Mouse (Mus musculus) MEL (cell line): ENCODE results near the gene Gprin3. TPM values are rescaled to one million over a fixed set of nuclear protein-coding genes. Genes with fewer than 3 reads are reported as not detected.
"Not testable (repeated sequence)": the region's sequence is repeated elsewhere in the genome, so short reads cannot be mapped to it uniquely, and the experiment has no call there.

Experiments used
- DNase-seq: peaks from one replicate; pipeline ENCODE4 v3.0.0; 2011; ENCODE audit warnings: low read depth, low spot score
- H3K27ac ChIP-seq: 2 replicates; pipeline ENCODE4 v1.5.1; 2012; ENCODE audit warnings: low read depth, mild to moderate bottlenecking, control low read depth, low read length, moderate library complexity; ENCODE audit not compliant: control insufficient read depth
- H3K27me3 ChIP-seq, 2 experiments: fragments of 150-350 bp in 1 of 2; sonication (generic) in 1 of 2; 2 replicates each; pipeline ENCODE4 v1.6.1; 2012; ENCODE audit warnings: low read length in 2 of 2, mild to moderate bottlenecking in 2 of 2, improper control_type of control experiment in 1 of 2, moderate library complexity in 1 of 2; ENCODE audit not compliant: insufficient read depth in 2 of 2, control insufficient read depth in 1 of 2
- H3K36me3 ChIP-seq, 2 experiments: 2 replicates each; pipeline ENCODE4 v1.6.1; 2012 to 2014; ENCODE audit warnings: low read length in 2 of 2, improper control_type of control experiment in 1 of 2, inconsistent platforms in 1 of 2, mild to moderate bottlenecking in 1 of 2; ENCODE audit not compliant: insufficient read depth in 2 of 2, control insufficient read depth in 1 of 2
- H3K4me1 ChIP-seq, 2 experiments: fragments of 150-350 bp in 1 of 2; sonication (generic) in 1 of 2; 2 replicates each; pipeline ENCODE4 v1.6.1; 2012; ENCODE audit warnings: low read length in 2 of 2, improper control_type of control experiment in 1 of 2, mild to moderate bottlenecking in 1 of 2; ENCODE audit not compliant: insufficient read depth in 2 of 2, control insufficient read depth in 1 of 2
- H3K4me3 ChIP-seq, 2 experiments: fragments of 150-350 bp in 1 of 2; sonication (generic) in 1 of 2; 2 replicates each; pipeline ENCODE4 v1.5.1; 2012; ENCODE audit warnings: low read depth in 2 of 2, low read length in 2 of 2, mild to moderate bottlenecking in 2 of 2, moderate library complexity in 2 of 2, control low read depth in 1 of 2, improper control_type of control experiment in 1 of 2; ENCODE audit not compliant: control insufficient read depth in 1 of 2, insufficient read depth in 1 of 2
- H3K79me2 ChIP-seq: 2 replicates; pipeline ENCODE4 v1.6.1; 2012; ENCODE audit warnings: mild to moderate bottlenecking, low read length, moderate library complexity; ENCODE audit not compliant: control insufficient read depth, poor library complexity, insufficient read depth
- H3K9ac ChIP-seq: 2 replicates; pipeline ENCODE4 v1.6.1; 2012; ENCODE audit warnings: low read depth, mild to moderate bottlenecking, control low read depth, low read length, moderate library complexity; ENCODE audit not compliant: control insufficient read depth, poor library complexity, severe bottlenecking
- H3K9me3 ChIP-seq: fragments of 150-350 bp; sonication (generic); replicated peaks from 2 replicates; pipeline ENCODE4 v1.6.1; 2012; ENCODE audit warnings: mild to moderate bottlenecking, low read length, improper control_type of control experiment, moderate library complexity; ENCODE audit not compliant: insufficient read depth
- CHD2 ChIP-seq: IDR thresholded peaks from 2 replicates; pipeline ENCODE4 v1.6.1; 2011; ENCODE audit warnings: low read length, improper control_type of control experiment
- E2F4 ChIP-seq: IDR thresholded peaks from 2 replicates; pipeline ENCODE4 v1.6.1; 2011; ENCODE audit warnings: low read depth, low read length, improper control_type of control experiment, borderline replicate concordance
- ELF1 ChIP-seq: IDR thresholded peaks from 2 replicates; pipeline ENCODE4 v1.6.1; 2014; ENCODE audit warnings: low read depth, mild to moderate bottlenecking, inconsistent platforms, low read length, improper control_type of control experiment, moderate library complexity
- EP300 ChIP-seq, 2 experiments: IDR thresholded peaks; 2 replicates each; pipeline ENCODE4 v1.6.1; 2011; ENCODE audit warnings: improper control_type of control experiment in 2 of 2, low read length in 2 of 2, low read depth in 1 of 2, mild to moderate bottlenecking in 1 of 2
- ETS1 ChIP-seq: IDR thresholded peaks from 2 replicates; pipeline ENCODE4 v1.6.1; 2012; ENCODE audit warnings: low read depth, mild to moderate bottlenecking, inconsistent platforms, low read length, improper control_type of control experiment, moderate library complexity
- GATA1 ChIP-seq: IDR thresholded peaks from 2 replicates; pipeline ENCODE4 v1.6.1; 2011; ENCODE audit warnings: low read depth, low read length, improper control_type of control experiment
- KAT2A ChIP-seq: conservative IDR thresholded peaks from 2 replicates; pipeline ENCODE4 v1.6.1; 2012; ENCODE audit warnings: low read depth, low read length, improper control_type of control experiment, inconsistent platforms
- MAX ChIP-seq: IDR thresholded peaks from 2 replicates; pipeline ENCODE4 v1.6.1; 2011; ENCODE audit warnings: low read length, improper control_type of control experiment
- MAZ ChIP-seq: IDR thresholded peaks from 2 replicates; pipeline ENCODE4 v1.6.1; 2012; ENCODE audit warnings: low read depth, mild to moderate bottlenecking, inconsistent platforms, low read length, improper control_type of control experiment
- MYB ChIP-seq: IDR thresholded peaks from 2 replicates; pipeline ENCODE4 v1.6.1; 2011; ENCODE audit warnings: mild to moderate bottlenecking, low read depth, low read length, improper control_type of control experiment
- NELFE ChIP-seq: IDR thresholded peaks from 2 replicates; pipeline ENCODE4 v1.6.1; 2011; ENCODE audit warnings: low read depth, low read length, improper control_type of control experiment
- POLR2AphosphoS5 ChIP-seq: IDR thresholded peaks from 2 replicates; pipeline ENCODE4 v1.6.1; 2012; ENCODE audit warnings: low read depth, borderline replicate concordance, mild to moderate bottlenecking, inconsistent platforms, low read length, moderate library complexity, mixed read lengths
- RAD21 ChIP-seq: IDR thresholded peaks from 2 replicates; pipeline ENCODE4 v1.6.1; 2011; ENCODE audit warnings: mild to moderate bottlenecking, low read depth, low read length, improper control_type of control experiment
- RCOR1 ChIP-seq: IDR thresholded peaks from 2 replicates; pipeline ENCODE4 v1.6.1; 2012; ENCODE audit warnings: low read depth, mild to moderate bottlenecking, inconsistent platforms, low read length, improper control_type of control experiment
- SIN3A ChIP-seq: IDR thresholded peaks from 2 replicates; pipeline ENCODE4 v1.6.1; 2012; ENCODE audit warnings: low read length, improper control_type of control experiment, inconsistent platforms
- TAL1 ChIP-seq: IDR thresholded peaks from 2 replicates; pipeline ENCODE4 v1.6.1; 2012; ENCODE audit warnings: mild to moderate bottlenecking, inconsistent platforms, low read length, moderate library complexity, mixed read lengths
- TBP ChIP-seq: IDR thresholded peaks from 2 replicates; pipeline ENCODE4 v1.8.0; 2011; ENCODE audit warnings: low read depth, low read length, improper control_type of control experiment
- TCF12 ChIP-seq: IDR thresholded peaks from 2 replicates; pipeline ENCODE4 v1.6.1; 2014; ENCODE audit warnings: low read depth, mild to moderate bottlenecking, inconsistent platforms, low read length, improper control_type of control experiment, moderate library complexity
- UBTF ChIP-seq: IDR thresholded peaks from 2 replicates; pipeline ENCODE4 v1.6.1; 2012; ENCODE audit warnings: low read depth, mild to moderate bottlenecking, inconsistent platforms, low read length, improper control_type of control experiment, moderate library complexity, borderline replicate concordance; ENCODE audit not compliant: insufficient read depth
- USF1 ChIP-seq: IDR thresholded peaks from 2 replicates; pipeline ENCODE4 v1.6.1; 2014; ENCODE audit warnings: low read depth, mild to moderate bottlenecking, inconsistent platforms, low read length, improper control_type of control experiment, moderate library complexity
- ZC3H11A ChIP-seq: IDR thresholded peaks from 2 replicates; pipeline ENCODE4 v1.6.1; 2012; ENCODE audit warnings: low read depth, mild to moderate bottlenecking, inconsistent platforms, low read length, improper control_type of control experiment
- ZMIZ1 ChIP-seq: IDR thresholded peaks from 2 replicates; pipeline ENCODE4 v1.6.1; 2012; ENCODE audit warnings: low read depth, mild to moderate bottlenecking, inconsistent platforms, low read length, improper control_type of control experiment, moderate library complexity
- ZNF384 ChIP-seq: IDR thresholded peaks from 2 replicates; pipeline ENCODE4 v1.6.1; 2012; ENCODE audit warnings: low read depth, mild to moderate bottlenecking, inconsistent platforms, low read length, improper control_type of control experiment
- polyA plus RNA-seq, 2 experiments: library from polyadenylated mRNA; stranded (reverse) in 1 of 2; unstranded in 1 of 2; fragments of >175 nt in 1 of 2; fragments of >200 nt in 1 of 2; gene quantifications; 2 replicates each; pipeline versions ENCODE4 v1.2.1 to v1.2.4; 2012; ENCODE audit warnings: low replicate concordance in 2 of 2, low read depth in 1 of 2; ENCODE audit not compliant: insufficient read length in 2 of 2, insufficient read depth in 1 of 2, missing spikeins in 1 of 2
- total RNA-seq: library from RNA; depleted of rRNA; stranded (reverse); fragments of 300-350 nt; gene quantifications from 2 replicates; pipeline ENCODE4 v1.2.3, GENCODE M21; 2012

The Gprin3 gene
- total and polyA plus RNA-seq, 3 experiments: not detected

GRCm38 (mm10) chr6:59311241-59311640 lies 114.9 kb downstream of the Gprin3 start:
- H3K79me2 ChIP-seq: no peaks in the 10 kb centered on the region
- TF ChIP-seq MAX (no peak), ETS1 (no peak), USF1 (no peak), SIN3A (no peak), MYB (no peak), ZC3H11A (no peak), TBP (no peak), UBTF (no peak), TAL1 (no peak), EP300 (IDR thresholded peaks at IDR 0.05; ENCODE audit: low read depth in 1 of 2, low read length in 2 of 2) (no peak), TCF12 (no peak), RCOR1 (no peak), ZNF384 (no peak), ZMIZ1 (no peak), NELFE (no peak)
- no peaks in the 10 kb centered on the region for H3K9me3 ChIP-seq
- H3K27me3 ChIP-seq: no peaks in the 10 kb centered on the region
- no peak overlapping the region for H3K4me3 ChIP-seq
- no peaks in the 10 kb centered on the region for H3K4me1 ChIP-seq
- H3K36me3 ChIP-seq: no peaks in the 10 kb centered on the region
- H3K9ac ChIP-seq: no peak overlapping the region
- no peak overlapping the region for H3K27ac ChIP-seq
- no peak for DNase-seq

- not testable (repeated sequence) for H3K79me2 ChIP-seq, H3K9me3 ChIP-seq, H3K4me3 ChIP-seq, H3K4me1 ChIP-seq, H3K36me3 ChIP-seq, H3K27me3 ChIP-seq, H3K27ac ChIP-seq, H3K9ac ChIP-seq, DNase-seq
Measured at GRCm38 (mm10) chr6:59304235-59304942, 121.7 kb downstream of the Gprin3 start.

- Histone ChIP-seq H3K4me3 (no peak overlapping the region), H3K9ac (no peak overlapping the region), H3K36me3 (no peaks in the 10 kb centered on the region), H3K27ac (no peak overlapping the region), H3K4me1 (no peaks in the 10 kb centered on the region), H3K79me2 (no peaks in the 10 kb centered on the region), H3K9me3 (no peaks in the 10 kb centered on the region), H3K27me3 (no peaks in the 10 kb centered on the region)
- TF ChIP-seq POLR2AphosphoS5 (no peak), RCOR1 (no peak), MAZ (no peak), SIN3A (no peak), GATA1 (no peak), ELF1 (no peak), E2F4 (no peak), CHD2 (no peak), RAD21 (no peak), KAT2A (no peak), TBP (no peak)
- no peak for DNase-seq
Measured at GRCm38 (mm10) chr6:59303031-59303430, 123.1 kb downstream of the Gprin3 start.
